Mouse (Mus musculus): ENCODE results near the gene Srsf1. TPM values are rescaled to one million over a fixed set of nuclear protein-coding genes. Genes with fewer than 3 reads are reported as not detected.

Srsf1 gene
- total RNA-seq, 2 experiments from 2014 or later: 278 to 528 TPM

- ATAC-seq (replicated peaks; ENCODE audit: poor library complexity): peak; percentile 42
Measured at GRCm38 (mm10) chr11:88068411-88069245, 21.5 kb downstream of the Srsf1 start.

GRCm38 (mm10) chr11:88069246-88069570 lies 22.0 kb downstream of the Srsf1 start:
- ATAC-seq (replicated peaks; ENCODE audit: poor library complexity): no peak

GRCm38 (mm10) chr11:88070392-88070791 lies 23.2 kb downstream of the Srsf1 start:
- ATAC-seq (replicated peaks; ENCODE audit: poor library complexity): no peak

GRCm38 (mm10) chr11:88071113-88071512 lies 23.9 kb downstream of the Srsf1 start:
- no peak for ATAC-seq (replicated peaks; ENCODE audit: poor library complexity)

GRCm38 (mm10) chr11:88073343-88073875 lies 26.2 kb downstream of the Srsf1 start:
- ATAC-seq (replicated peaks; ENCODE audit: poor library complexity): no peak

- 0 out of 2 replicates have a peak, but pooled peaks have one; percentile 42 for ATAC-seq (replicated peaks; ENCODE audit: poor library complexity)
Measured at GRCm38 (mm10) chr11:88075701-88076100, 28.5 kb downstream of the Srsf1 start.

GRCm38 (mm10) chr11:88076394-88076793 lies 29.2 kb downstream of the Srsf1 start:
- ATAC-seq (replicated peaks; ENCODE audit: poor library complexity): no peak

- no peak for ATAC-seq (replicated peaks; ENCODE audit: poor library complexity)
Measured at GRCm38 (mm10) chr11:88083699-88084098, 36.5 kb downstream of the Srsf1 start.

GRCm38 (mm10) chr11:88086737-88087627 lies 39.8 kb downstream of the Srsf1 start:
- peak; percentile 96 for ATAC-seq (replicated peaks; ENCODE audit: poor library complexity)

GRCm38 (mm10) chr11:88089150-88089549 lies 42.0 kb downstream of the Srsf1 start:
- ATAC-seq (replicated peaks; ENCODE audit: poor library complexity): no peak

GRCm38 (mm10) chr11:88090293-88090692 lies 43.1 kb downstream of the Srsf1 start:
- no peak for ATAC-seq (replicated peaks; ENCODE audit: poor library complexity)

GRCm38 (mm10) chr11:88091949-88092348 lies 44.8 kb downstream of the Srsf1 start:
- peak; percentile 74 for ATAC-seq (replicated peaks; ENCODE audit: poor library complexity)

GRCm38 (mm10) chr11:88097173-88097572 lies 50.0 kb downstream of the Srsf1 start:
- no peak for ATAC-seq (replicated peaks; ENCODE audit: poor library complexity)

- no peak; the same call in 1 of the 2 replicates for ATAC-seq (replicated peaks; ENCODE audit: poor library complexity)
Measured at GRCm38 (mm10) chr11:88098021-88098729, 51.0 kb downstream of the Srsf1 start, which contains the start of gene Cuedc1. Gene Cuedc1, plus strand, starts transcription at chr11:88098058.

GRCm38 (mm10) chr11:88098787-88099598 lies 51.8 kb downstream of the Srsf1 start:
- peak; percentile 79 for ATAC-seq (replicated peaks; ENCODE audit: poor library complexity)

GRCm38 (mm10) chr11:88099599-88100023 lies 52.4 kb downstream of the Srsf1 start:
- ATAC-seq (replicated peaks; ENCODE audit: poor library complexity): no peak

GRCm38 (mm10) chr11:88100170-88100569 lies 53.0 kb downstream of the Srsf1 start:
- no peak for ATAC-seq (replicated peaks; ENCODE audit: poor library complexity)
